Mouse (Mus musculus): Measurements from ENCODE around the gene Mpnd.

Mpnd gene

DNA sequence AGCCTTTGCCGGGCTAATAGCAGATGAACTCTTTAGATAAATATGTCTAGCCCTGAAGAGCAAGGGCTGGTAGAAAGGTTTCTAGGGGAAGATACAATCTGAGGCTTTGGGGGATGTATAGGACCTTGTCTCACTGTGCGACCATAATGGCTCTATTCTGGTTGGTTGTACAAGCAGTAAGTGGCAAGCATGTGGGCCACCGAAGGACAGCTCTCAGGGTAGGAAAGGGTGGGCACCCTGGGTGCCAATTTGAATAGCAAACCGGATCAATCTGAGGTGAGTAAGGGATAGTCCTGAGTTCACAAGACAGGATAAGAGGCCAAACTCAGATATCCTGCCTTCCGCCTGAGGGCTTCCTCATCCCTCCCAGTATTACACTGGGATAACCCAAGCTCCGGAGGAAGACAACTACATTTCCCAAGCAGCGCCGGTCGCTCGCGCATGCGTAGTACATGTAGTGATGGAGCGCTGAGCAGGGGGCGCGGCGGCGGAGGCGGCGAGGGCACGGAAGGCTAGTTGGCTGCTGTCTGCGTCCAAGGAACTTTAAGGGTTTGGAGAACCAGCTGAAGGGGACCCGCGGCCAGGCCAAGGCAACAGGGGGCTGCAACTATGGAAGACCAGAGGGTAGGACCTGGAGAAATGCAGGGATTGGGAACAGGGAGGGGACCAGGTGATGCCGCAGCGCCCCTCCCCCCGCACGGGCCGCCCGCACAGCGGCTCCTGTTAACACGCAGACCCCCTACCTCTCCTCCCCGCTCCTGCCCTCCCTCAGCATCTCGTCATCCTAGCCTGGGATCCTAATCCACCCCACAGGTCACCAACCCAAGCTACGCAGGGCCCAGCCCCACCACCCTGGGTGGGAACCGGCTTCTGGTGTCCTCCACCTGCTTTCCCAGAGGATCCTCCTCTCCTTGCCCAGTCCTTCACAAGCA is 19.2 kb upstream of the Mpnd start, which contains the start of gene Fsd1:
Fsd1 (plus strand) TSS at position 480 of the 932 bp plus-strand sequence.
- no peak for DNase-seq (ENCODE audit: low spot score)

DNA sequence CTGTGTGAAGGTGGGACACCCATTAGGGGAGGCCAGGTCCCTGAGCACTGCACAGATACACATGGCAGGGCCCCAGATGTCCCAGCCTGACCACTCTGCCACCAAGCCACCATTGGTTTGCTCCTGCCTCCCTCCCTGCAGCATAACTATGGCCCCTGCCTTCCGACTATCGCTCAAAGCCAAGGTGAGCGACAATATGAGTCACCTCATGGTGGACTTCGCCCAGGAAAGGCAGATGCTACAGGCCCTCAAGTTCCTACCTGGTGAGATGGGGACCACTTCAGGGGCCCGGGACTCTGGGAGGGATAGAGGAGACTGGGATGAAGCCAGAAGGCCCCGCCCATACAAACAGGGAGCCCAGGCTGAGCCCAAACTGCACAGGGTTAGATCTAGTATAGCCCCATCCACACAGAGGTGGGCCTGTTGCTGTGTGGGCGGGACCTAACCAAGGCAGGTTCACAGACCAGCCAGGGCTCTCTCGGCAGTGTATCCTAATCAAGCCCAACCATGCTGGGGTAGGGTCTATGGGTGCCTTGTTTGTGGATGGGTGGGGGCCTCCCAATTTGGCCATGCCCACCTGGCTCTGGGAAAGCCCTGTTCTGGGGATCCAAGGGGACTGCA is 15.1 kb upstream of the Mpnd start:
- no peak for DNase-seq (ENCODE audit: low spot score)

DNA sequence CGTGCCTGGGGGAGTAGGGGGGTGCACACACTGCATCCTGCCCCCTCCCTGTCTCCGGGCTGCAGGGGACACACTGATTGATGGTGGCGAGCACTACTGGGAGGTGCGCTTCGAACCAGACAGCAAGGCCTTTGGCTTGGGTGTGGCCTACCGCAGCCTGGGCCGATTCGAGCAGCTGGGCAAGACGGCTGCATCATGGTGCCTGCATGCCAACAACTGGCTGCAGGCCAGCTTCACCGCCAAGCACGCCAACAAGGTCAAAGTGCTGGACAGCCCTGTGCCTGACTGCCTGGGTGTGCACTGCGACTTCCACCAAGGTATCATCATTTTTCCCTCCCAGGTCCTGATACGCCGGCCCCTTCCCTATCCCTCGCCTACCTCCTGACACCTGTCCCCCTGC is 9.5 kb upstream of the Mpnd start:
- no peak for DNase-seq (ENCODE audit: low spot score)

DNA sequence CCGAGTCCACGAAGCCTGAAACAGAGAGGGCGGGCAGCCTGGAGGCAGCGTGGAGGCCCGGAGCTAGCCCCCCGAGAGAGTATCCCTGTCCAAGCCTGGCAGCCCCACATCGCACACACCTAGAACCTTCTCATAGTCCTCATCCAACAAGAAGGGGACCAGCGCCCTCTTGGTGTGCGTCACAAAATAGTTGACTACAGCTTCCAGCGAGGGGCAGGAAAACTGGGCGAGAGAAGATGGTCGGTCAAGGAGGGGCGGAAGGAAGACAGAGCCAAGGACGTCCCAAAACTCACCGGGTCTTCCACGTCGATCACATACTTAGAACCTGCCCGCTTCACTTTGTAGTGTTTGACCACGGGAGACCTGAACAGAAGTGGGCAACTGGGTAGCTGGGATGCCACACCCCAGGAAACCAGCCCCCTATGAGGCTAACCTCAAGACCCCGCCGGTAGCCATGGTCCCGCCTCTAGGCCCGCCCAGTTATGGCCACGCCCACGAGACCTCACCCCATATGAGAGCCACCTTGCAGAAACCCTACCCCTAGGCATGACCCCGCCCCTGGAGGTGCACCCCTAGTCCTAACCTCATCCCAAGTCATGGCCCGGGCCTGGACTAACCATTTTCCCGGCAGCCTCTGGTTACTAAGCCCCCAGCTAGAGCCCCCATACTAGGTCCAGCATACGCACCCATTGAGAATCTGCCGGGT is 5.6 kb upstream of the Mpnd start:
- DNase-seq (ENCODE audit: low spot score), result no peak

DNA sequence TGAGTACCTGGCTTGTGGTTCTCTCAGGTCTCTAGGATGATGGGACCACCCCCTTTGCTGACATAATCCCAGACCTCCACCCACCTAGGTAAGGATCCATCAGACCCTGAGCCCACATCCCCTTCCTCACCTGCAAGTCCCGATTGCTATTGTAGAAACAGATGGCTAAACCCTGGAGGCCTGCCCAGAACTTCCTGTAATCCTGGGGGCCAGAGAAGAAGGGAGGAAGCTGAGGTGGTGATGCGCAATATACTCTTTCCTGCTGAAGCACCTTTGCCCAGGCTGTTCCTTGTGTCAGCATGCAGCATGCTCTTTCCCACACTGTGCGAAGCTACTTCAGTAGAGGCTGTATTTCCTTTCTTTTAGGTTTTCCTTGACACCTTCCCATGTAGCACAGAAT is 2.5 kb upstream of the Mpnd start:
- DNase-seq (ENCODE audit: low spot score), result no peak

DNA sequence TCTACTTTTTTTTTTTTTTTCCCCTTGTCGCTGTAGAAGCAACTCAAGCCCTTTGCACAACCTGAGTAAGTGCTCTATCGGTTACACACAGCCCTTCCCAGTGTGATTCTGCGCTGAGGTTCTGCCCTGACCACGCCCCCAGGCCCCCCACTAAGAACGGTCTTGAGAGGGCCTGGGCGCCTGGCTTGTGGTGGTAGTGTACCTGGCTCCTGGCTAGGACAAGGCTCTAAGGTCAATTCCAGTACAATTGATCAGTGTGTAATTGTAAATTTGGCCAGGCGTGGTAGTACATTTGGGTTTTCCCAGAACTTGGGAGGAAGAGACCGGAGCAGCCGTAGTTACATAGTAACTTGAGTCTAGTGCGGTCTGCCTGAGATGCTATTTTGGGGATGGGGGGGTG is 1.4 kb downstream of the Mpnd start:
- DNase-seq (ENCODE audit: low spot score), result no peak

DNA sequence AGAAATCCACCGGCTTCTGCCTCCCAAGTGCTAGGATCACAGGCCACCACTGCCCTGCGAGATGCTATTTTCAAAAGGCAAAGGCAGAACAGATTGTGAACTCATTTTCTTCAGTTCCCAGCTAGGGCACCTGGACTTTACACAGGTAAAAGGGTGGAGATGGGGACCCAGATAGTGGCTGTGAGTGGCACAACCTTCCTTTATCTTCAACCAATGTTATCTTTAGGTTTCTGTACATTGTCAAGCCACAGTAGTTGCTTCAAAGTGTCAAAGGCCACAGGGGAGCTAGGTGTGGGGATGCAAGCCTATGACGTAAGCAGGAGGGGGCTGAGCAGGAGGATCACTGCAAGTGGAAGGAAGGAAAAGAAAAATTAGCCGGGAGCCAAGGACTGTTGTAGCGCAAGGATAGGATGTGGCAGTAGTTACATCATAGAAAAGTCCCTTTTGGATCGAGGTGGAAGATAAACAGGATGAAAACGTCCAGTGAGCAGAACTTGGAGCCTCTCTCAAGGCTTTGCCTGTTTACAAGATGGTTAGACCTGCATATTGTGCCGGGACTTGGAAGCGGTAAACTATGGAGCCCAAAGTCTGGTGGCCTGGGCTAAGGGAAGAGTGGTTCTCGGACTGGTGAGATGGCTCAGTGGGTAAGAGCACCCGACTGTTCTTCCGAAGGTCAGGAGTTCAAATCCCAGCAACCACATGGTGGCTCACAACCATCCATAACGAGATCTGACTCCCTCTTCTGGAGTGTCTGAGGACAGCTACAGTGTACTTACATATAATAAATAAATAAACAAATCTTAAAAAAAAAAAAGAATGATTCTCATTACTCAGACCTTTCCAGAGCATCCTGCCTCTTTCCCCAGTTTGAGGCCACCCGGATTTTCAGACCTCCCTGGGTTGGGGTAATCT is 2.2 kb downstream of the Mpnd start:
- DNase-seq (ENCODE audit: low spot score), result no peak

DNA sequence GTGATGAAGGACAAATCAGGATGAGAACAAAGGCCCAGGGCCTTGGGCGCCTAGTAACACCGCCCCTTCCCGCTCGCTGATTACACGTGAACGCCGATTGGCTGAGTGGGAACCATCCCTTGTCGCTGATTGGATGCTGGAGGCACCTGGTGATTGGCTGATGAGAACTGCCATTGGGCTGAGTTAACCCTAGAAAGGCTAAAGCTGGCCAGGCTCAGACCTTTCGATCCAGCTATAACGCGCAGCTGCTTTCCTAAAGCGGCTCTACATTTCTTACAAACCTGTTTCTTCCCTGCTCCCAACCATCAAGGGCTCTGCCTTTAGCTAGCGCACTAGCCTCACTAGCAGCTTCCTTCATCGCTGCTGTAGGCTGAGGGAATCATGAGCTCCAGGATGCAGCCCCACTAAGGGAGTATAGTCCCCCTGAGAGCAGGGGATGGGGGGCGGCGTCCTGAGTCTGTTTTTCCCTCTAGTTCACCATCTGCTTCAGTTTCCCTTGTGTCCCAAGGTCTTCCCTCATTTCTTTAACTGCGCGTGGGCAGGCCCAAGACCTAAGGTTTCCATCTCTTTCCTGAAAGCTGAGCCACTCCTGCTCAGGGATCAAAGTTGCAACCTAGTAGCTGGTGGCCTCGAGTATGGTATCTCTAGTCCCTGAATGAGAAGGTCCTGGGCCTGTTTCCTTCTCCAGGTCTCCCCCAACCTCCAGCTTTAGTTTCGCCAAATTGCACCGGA is 3.0 kb downstream of the Mpnd start:
- peak; percentile 97 for DNase-seq (ENCODE audit: low spot score)

DNA sequence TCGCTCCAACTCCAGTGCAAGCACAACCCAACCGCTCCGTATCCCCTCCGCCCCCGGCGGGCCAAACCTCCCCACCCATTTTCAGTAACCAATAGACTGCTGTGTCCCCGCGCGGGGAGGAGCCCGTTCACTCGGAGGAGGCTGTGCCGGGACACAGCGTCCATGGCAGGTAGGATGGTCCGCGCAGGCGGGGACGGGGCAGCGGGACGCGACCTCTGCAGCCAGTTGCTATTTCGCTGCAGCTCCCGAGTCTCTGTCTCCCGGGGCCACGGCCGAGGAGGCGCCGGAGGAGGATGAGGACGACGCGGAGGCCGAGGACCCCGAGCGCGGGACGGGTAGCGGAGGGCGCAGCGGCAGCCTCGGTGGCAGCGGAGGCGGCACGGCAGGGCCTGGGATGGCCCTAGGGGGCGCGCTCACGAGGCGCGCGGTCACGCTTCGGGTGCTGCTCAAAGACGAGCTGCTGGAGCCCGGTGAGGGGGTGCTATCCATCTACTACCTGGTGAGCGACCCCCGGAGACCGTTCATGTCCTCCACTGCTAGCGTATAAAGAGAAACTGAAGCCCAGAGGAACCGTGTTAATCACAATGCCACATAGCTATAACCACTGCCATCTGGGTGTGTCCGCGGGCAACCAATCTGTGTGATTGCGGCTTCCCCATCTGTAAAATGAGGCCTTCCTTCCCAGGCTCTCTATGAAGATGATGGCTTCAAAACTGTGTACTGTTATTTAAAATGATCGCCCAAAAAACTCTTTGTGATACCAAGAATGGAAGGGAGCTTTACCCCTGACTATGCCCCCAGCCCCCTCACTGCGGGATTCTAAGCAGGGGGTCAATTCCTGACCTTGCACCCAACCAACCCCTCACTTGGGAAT is 3.8 kb downstream of the Mpnd start:
- DNase-seq (ENCODE audit: low spot score), result peak; percentile 95

DNA sequence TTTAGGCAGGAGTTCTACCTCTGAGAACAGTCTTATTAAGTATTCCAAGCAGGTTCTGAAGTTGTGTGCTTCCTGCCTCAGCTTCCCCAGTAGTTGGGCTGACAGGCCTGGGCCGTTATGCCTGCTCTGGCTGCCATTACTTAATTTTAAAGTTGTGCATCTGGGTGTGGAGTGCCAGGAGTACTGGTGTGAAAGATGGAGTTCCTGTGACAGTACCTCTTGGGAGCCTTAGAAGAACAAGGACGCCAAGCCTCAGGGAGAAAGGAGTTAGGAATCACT is 4.4 kb downstream of the Mpnd start:
- DNase-seq (ENCODE audit: low spot score), result no peak

DNA sequence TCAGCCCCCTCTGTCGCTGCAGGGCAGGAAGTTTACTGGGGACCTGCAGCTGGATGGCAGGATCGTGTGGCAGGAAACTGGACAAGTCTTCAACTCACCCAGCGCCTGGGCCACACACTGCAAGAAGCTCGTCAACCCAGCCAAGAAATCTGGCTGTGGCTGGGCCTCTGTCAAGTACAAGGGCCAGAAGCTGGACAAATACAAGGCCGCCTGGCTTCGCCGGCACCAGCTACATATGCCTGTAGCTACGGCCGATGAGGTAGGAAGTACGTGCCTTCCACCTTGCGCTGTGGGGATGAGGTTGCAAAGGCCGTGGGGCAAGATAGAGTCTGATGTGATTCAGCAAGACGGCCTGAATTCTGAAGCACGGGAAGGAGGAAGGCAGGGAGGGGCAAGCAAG is 4.7 kb downstream of the Mpnd start:
- DNase-seq (ENCODE audit: low spot score), result no peak

DNA sequence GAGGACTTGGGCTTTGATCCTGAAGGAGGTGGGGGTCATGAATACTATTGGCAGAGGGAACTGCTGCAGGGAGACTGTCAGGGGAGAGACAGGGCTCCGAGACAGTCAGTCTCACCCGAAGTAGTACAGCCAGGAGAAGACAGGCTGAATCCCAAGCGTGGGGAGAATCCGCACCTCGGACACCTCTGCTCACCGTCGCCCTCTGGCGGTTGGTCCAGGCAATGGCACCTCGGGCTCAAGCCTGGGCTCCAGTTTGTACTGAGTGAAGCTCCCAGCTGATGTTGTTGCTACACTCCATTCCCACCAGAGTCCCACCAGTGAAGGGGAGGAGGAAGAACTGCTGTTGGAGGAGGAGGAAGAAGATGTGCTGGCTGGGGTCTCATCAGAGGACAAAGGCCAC is 5.2 kb downstream of the Mpnd start:
- peak; percentile 74 for DNase-seq (ENCODE audit: low spot score)

DNA sequence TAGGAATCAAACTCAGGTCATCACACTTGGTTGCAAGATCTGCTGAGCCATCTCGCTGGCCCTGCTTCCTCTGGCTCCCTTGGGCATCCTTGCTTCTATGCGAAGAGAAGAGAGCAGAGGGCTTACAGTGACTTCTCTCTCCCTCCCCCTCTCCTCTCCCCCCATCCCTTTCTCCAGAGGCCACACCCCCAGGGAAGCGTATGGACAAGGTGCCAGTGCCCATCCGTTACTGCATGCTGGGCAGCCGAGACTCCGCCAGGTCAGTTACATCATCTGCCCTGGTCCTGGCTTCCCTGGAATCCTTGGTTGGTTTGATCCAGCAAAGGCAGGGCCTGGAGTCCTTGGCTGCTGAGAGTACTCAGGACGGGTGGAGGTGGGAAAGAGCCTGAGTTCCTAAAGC is 5.9 kb downstream of the Mpnd start:
- DNase-seq (ENCODE audit: low spot score), result no peak

DNA sequence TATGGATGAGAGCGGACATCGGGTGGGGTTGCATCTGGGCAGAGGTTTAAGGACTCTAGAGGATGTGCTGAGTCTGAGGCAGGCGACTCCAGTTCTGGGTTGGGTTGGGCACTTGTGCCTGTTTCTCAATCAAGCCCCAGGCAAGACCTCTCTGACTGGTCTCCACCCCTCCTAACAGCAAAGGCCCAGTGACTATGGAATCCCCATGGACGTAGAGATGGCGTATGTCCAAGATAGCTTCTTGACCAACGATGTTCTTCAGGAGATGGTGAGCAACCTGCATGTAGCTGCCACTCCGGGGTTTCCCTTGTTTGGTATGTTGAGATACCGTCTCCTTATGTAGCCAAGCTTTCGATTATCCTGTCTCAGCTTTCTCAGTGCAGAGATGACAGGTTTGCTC is 9.8 kb downstream of the Mpnd start:
- DNase-seq (ENCODE audit: low spot score), result no peak

DNA sequence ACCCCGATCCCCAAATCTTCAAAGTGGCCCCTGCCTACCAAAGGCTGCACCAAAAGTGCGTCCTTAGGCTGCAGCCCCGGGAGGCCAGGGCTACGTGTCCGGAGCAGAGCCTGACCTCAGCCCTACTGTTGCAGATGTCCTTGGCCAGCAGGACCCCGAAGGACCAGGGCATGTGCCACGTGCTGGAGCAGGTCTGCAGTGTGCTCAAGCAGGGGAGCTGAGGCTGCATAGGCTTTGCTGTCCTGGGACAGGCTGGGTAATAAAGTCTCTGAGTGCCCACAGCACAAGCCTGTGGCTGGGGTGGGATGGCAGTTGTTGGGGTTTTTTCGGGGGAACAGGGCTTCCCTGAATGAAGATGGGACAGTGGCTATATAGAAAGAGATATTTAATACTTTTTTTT is 10.9 kb downstream of the Mpnd start:
- DNase-seq (ENCODE audit: low spot score), result no peak

DNA sequence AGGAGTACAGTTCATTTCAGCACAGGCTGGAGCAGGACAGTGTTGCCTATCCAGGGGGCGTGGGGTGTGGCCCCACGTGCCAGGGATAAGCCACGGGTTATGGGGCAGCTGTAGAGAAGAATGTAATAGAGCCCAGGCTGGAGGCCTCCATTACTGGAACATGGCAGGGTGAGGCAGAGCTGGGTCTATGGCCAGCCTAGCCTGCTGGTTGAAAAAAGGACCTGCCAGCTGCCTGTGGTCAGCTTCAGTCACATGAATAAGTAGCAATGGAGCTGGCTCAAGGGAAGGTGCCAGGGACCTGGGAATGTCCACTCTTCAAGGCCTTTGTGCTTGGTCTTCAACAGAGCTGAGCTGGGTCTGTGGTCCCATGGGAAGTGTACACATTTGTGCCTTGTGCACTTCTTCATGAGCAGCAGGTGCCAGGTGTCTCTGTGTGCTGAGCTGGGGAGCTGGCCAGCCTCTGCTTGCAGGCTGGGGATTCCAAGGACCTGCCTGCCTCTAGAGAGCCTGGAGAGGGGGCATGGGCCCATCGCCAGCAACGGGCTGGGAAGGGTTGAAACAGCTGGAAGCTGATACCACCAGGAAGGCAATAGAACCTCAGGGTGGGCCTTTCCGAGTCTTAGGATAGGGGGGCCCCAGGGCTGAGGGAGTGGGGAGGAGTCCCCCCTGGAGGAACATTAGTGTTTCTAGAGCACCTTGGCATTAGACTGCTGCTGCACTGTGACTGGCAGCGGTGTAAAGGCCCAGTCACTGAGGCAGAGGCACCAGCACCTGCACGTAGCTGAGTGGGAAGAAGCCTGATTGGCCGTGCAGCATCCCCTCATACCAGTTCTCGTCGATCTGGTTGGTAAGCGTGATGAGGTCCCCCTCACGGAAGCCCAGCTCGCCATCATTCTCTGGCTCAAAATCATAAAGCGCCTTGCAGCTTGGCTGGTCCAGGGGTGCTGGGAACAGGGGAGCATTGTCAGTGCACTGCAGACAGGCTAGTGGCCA is 11.6 kb downstream of the Mpnd start:
- DNase-seq (ENCODE audit: low spot score), result no peak

DNA sequence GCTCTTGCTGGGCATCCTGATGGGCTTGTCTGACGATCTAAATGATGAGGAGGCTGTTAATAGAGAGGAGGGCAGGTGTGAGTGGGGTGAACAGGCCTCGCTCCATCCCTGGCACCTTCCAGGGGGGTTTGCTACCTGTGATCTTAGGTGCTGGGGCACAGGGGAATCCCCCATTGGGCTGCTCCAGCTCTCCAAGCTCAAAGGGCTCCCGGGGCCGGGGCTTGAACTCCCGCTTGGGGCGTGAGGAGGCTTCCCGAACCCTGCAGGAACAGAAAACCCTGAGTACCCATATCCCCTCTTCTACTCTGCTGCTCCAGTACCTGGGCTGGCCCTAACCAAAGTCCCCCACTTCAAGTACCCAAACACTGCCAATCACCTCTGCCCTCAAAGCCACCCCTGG is 12.3 kb downstream of the Mpnd start:
- no peak for DNase-seq (ENCODE audit: low spot score)

DNA sequence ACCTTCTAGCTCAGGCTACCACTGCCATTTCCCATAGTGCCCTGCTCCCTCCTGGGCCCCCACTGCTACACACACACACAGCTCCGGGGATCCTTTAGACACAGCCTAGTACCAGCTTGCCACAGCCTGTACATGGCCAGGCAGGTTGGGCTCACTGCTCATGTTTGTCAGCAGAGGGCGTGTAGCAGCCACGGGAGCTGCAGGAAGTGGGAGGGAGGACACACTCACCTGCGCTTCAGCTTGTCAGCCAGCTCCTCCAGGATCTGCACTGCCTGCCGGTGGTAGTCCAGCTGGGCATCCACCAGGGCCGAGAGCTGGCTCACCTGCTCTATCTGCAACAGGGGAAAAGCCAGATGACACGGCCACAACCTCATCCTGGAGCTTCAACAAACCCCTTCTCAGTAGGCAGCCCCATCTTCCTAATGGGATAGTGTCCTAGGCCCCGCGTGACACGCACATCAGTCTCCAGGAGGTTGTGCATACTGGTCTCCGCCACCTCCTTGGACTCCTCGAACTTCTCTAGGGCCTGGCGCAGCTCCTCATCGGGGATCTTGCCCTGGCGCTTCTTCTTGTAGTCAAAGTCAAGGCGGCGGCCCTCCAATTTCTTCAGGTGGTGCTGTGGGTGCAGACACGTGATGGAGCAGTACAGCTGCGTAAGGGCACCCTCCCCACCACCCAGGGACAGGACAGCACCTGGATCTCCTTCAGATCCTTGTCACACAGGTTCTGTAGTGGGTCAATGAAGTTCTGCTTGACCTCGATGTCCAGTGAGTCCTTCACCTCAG is 13.0 kb downstream of the Mpnd start:
- peak; percentile 58 for DNase-seq (ENCODE audit: low spot score)

Data from lung, postnatal 25 days (tissue).